Mouse (Mus musculus) thymus, adult 2 months (tissue): ENCODE data around the gene Hspa1a.

Experiments
- CTCF ChIP-seq: fragments of 200-500 bp; IDR thresholded peaks from 2 replicates; pipeline ENCODE4 v1.5.1; 2012; ENCODE audit warnings: mild to moderate bottlenecking, control low read depth, low read length, moderate library complexity, borderline replicate concordance; ENCODE audit not compliant: control insufficient read depth, poor library complexity, insufficient read depth; ENCODE audit errors: extremely low read depth
- POLR2A ChIP-seq: fragments of 200-500 bp; IDR thresholded peaks from 2 replicates; pipeline ENCODE4 v1.6.1; 2012; ENCODE audit warnings: mild to moderate bottlenecking, low read length, control low read depth, moderate library complexity; ENCODE audit not compliant: control insufficient read depth, poor library complexity, insufficient read depth; ENCODE audit errors: extremely low read depth

DNA sequence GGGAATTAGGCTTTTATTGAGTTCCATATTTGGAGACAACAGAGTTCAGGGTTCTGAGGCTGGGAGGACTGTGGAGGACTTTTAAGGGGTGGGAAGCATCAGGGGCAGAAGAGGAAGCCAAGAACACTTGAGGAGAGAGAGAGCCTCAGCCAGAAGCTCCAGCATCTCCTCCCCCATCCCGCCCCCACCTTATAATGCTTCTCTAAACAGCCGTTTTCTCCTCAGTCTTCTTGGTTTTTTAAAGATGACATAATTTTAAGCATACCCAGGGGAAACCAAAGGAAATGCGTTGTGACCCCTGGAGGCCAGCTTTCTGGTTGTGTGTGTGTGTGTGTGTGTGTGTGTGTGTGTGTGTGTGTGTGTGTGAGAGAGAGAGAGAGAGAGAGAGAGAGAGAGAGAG lies 9.8 kb downstream of the Hspa1a start:
- TF ChIP-seq CTCF (no peak), POLR2A (no peak)
